Mouse (Mus musculus): ENCODE data around the gene Tmed6. TPM values are rescaled to one million over a fixed set of nuclear protein-coding genes. Genes with fewer than 3 reads are reported as not detected.

The Tmed6 gene
- polyA plus RNA-seq (2015; fragmentation: Nextera tagmentation; extraction: Ambion mirVana), result 0.58 and 1.5 TPM in 2 replicates

GRCm38 (mm10) chr8:107065511-107066496 is at the start of gene Tmed6:
TSS of gene Tmed6 (minus strand) at chr8:107065644.

GRCm38 (mm10) chr8:107096366-107097036 is 31.1 kb upstream of the Tmed6 start, which contains the start of gene Terf2:
TSS of gene Terf2 (minus strand) at chr8:107096547.

GRCm38 (mm10) chr8:107056076-107056972 is 9.1 kb downstream of the Tmed6 start, which contains the start of the genes Cog8 and Nip7:
TSS of gene Cog8 (minus strand) at chr8:107056689.
TSS of gene Nip7 (plus strand) at chr8:107056877.

GRCm38 (mm10) chr8:107048061-107048941 is 17.1 kb downstream of the Tmed6 start, which contains the start of gene Pdf:
TSS of gene Pdf (minus strand) at chr8:107048614.

GRCm38 (mm10) chr8:107030650-107031576 is 34.5 kb downstream of the Tmed6 start, which contains the start of gene Vps4a:
TSS of gene Vps4a (plus strand) at chr8:107031222.

Small RNA genes within 50 kb of the gene (microRNA-seq; reads per million reads assigned to microRNA genes)
- gene Mir7075 (ENCODE audit: borderline replicate concordance, insufficient number of aligned reads), result not detected

Other genes with a start within 250 kb of the Tmed6 start
- gene Has3, start 195.4 kb downstream of the Tmed6 start, polyA plus RNA-seq (2015; fragmentation: Nextera tagmentation; extraction: Ambion mirVana), result 0.04 TPM in 1 of 2 replicates, not detected in the other
- gene Utp4, start 172.0 kb downstream of the Tmed6 start, polyA plus RNA-seq (2015; fragmentation: Nextera tagmentation; extraction: Ambion mirVana), result 20.6 and 33.5 TPM in 2 replicates
- 16.6 and 21.5 TPM in 2 replicates for gene Sntb2, start 129.9 kb downstream of the Tmed6 start, polyA plus RNA-seq (2015; fragmentation: Nextera tagmentation; extraction: Ambion mirVana)
- gene Vps4a, start 34.4 kb downstream of the Tmed6 start, polyA plus RNA-seq (2015; fragmentation: Nextera tagmentation; extraction: Ambion mirVana), result 54.1 and 65.3 TPM in 2 replicates
- gene Pdf, start 17.0 kb downstream of the Tmed6 start, polyA plus RNA-seq (2015; fragmentation: Nextera tagmentation; extraction: Ambion mirVana), result 36.7 and 47.2 TPM in 2 replicates
- 26.9 and 38.4 TPM in 2 replicates for gene Cog8, start 9.0 kb downstream of the Tmed6 start, polyA plus RNA-seq (2015; fragmentation: Nextera tagmentation; extraction: Ambion mirVana)
- gene Nip7, start 8.8 kb downstream of the Tmed6 start, polyA plus RNA-seq (2015; fragmentation: Nextera tagmentation; extraction: Ambion mirVana), result 89.6 and 137 TPM in 2 replicates
- gene Terf2, start 30.9 kb upstream of the Tmed6 start, polyA plus RNA-seq (2015; fragmentation: Nextera tagmentation; extraction: Ambion mirVana), result 10.5 and 15.8 TPM in 2 replicates
- gene Cyb5b, start 85.0 kb upstream of the Tmed6 start, polyA plus RNA-seq (2015; fragmentation: Nextera tagmentation; extraction: Ambion mirVana), result 76.9 and 162 TPM in 2 replicates
- gene Nfat5, start 227.8 kb upstream of the Tmed6 start, polyA plus RNA-seq (2015; fragmentation: Nextera tagmentation; extraction: Ambion mirVana), result 11.4 and 22.6 TPM in 2 replicates

Measured in adrenal gland, postnatal 0 days (tissue).